Mouse (Mus musculus): ENCODE data around the gene Fyn. TPM values are rescaled to one million over a fixed set of nuclear protein-coding genes. Genes with fewer than 3 reads are reported as not detected.

Gene Fyn
- polyA plus RNA-seq, 1 experiment from 2014 or later, result 21.4 TPM

DNA sequence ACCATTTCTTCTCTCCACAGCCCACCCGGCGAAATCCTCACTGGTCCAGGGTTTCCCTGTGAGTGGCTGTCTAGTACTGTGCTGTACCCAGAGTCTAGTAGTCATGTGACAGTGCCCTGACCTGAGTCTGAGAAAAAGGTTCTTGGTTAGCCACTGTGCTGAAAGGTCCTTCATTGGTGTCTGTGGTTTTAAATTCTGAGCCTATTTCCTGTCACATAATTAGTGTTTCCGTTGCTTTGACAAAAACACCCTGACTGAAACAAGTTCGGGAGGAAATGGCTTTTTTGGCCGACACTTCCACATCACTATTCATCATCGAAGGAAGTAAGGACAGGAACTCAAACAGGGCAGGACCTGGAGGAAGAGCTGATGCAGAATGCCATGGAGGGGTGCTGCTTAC, 33.8 kb downstream of the Fyn start:
- H3K9me3 ChIP-seq, result no peaks in the 10 kb centered on the region
- no peak for ATAC-seq (ENCODE audit: borderline replicate concordance, extremely low read depth, low FRiP score, low TSS enrichment)
- WGBS, result 52% methylated on average over 6 of the region's 6 CpGs
- H3K4me3 ChIP-seq, result no peak overlapping the region
- H3K9ac ChIP-seq, result no peak overlapping the region
- H3K27ac ChIP-seq, result no peak overlapping the region
- no peaks in the 10 kb centered on the region for H3K36me3 ChIP-seq
- H3K4me1 ChIP-seq, result peaks cover 13% of the 10 kb centered on the region
- no peak overlapping the region for H3K4me2 ChIP-seq
- no peaks in the 10 kb centered on the region for H3K27me3 ChIP-seq

- ATAC-seq (ENCODE audit: borderline replicate concordance, extremely low read depth, low FRiP score, low TSS enrichment), result no peak
- H3K27me3 ChIP-seq, result no peaks in the 10 kb centered on the region
- 73% methylated on average over 6 of the region's 6 CpGs for WGBS
Observed at GRCm38 (mm10) chr10:39403706-39404105, 35.1 kb downstream of the Fyn start.

GRCm38 (mm10) chr10:39404175-39404574, 35.5 kb downstream of the Fyn start:
- H3K9ac ChIP-seq, result no peak overlapping the region
- peaks cover 13% of the 10 kb centered on the region for H3K4me1 ChIP-seq
- H3K36me3 ChIP-seq, result no peaks in the 10 kb centered on the region
- H3K4me2 ChIP-seq, result no peak overlapping the region
- H3K27me3 ChIP-seq, result no peaks in the 10 kb centered on the region
- H3K4me3 ChIP-seq, result no peak overlapping the region
- no peak overlapping the region for H3K27ac ChIP-seq
- H3K9me3 ChIP-seq, result no peaks in the 10 kb centered on the region
- 84% methylated on average over 4 of the region's 4 CpGs for WGBS
- no peak for ATAC-seq (ENCODE audit: borderline replicate concordance, extremely low read depth, low FRiP score, low TSS enrichment)

More at GRCm38 (mm10) chr10:39403706-39404105, 35.1 kb downstream of the Fyn start:
- no peak overlapping the region for H3K9ac ChIP-seq
- H3K4me3 ChIP-seq, result no peak overlapping the region
- H3K9me3 ChIP-seq, result no peaks in the 10 kb centered on the region
- no peak overlapping the region for H3K4me2 ChIP-seq
- H3K36me3 ChIP-seq, result no peaks in the 10 kb centered on the region
- H3K4me1 ChIP-seq, result peaks cover 13% of the 10 kb centered on the region
- H3K27ac ChIP-seq, result no peak overlapping the region

DNA sequence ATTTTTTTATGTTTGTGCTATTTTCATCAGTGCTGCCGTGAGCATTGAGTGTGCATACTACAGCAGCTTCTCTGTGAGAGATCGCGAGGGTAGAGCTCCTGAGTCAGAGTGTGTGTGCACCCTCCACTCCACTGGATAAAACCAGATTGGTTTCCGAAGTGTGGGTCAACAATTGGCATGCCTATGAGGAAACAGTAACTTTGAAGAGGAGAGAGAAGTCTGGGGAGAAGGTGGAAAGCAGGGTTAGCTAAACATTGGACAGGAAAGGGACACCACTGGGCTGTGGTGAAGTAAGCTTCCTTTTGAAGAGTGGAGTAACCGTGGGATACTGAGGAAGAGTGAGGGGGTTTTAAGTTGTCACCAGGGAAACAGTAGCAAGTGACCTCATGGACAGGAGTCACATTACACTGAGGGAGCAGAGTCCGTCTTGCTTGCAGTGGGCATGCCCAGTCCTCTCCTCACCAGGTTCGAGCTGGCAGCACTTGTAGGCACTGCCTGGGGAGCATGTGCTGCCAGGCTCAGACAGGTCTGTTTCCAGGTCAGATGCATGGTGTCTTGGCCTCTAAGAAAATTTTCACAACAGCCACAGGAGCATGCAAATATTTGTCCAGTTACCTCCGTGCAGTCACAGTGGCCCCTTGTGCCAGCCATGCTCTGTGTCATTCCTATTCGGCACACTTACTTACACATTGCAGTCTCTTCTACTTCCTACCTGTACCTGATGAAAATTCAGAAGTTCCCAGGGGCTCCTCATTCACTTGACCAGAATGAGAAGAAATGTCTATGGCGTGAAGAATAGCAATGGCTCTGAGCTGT, 37.5 kb downstream of the Fyn start:
- WGBS, result 47% methylated on average over 10 of the region's 10 CpGs
- ATAC-seq (ENCODE audit: borderline replicate concordance, extremely low read depth, low FRiP score, low TSS enrichment), result peak; percentile 60; the same call in 1 of the 2 replicates
- peaks cover 19% of the 10 kb centered on the region for H3K4me1 ChIP-seq

GRCm38 (mm10) chr10:39406798-39407189, 38.1 kb downstream of the Fyn start:
- Histone ChIP-seq H3K27me3 (no peaks in the 10 kb centered on the region), H3K9me3 (no peaks in the 10 kb centered on the region), H3K4me3 (no peak overlapping the region), H3K9ac (no peak overlapping the region), H3K36me3 (no peaks in the 10 kb centered on the region), H3K4me2 (no peak overlapping the region), H3K27ac (no peak overlapping the region), H3K4me1 (peaks cover 19% of the 10 kb centered on the region)
- WGBS, result 42% methylated on average over 7 of the region's 7 CpGs
- ATAC-seq (ENCODE audit: borderline replicate concordance, extremely low read depth, low FRiP score, low TSS enrichment), result no peak

More for the DNA sequence above, 37.5 kb downstream of the Fyn start:
- no peaks in the 10 kb centered on the region for H3K27me3 ChIP-seq
- no peaks in the 10 kb centered on the region for H3K9me3 ChIP-seq
- H3K27ac ChIP-seq, result no peak overlapping the region
- no peak overlapping the region for H3K4me3 ChIP-seq
- no peak overlapping the region for H3K4me2 ChIP-seq
- H3K9ac ChIP-seq, result no peak overlapping the region
- no peaks in the 10 kb centered on the region for H3K36me3 ChIP-seq

GRCm38 (mm10) chr10:39407553-39407952, 38.9 kb downstream of the Fyn start:
- no peak overlapping the region for H3K4me3 ChIP-seq
- no peaks in the 10 kb centered on the region for H3K27me3 ChIP-seq
- H3K9ac ChIP-seq, result no peak overlapping the region
- no peak overlapping the region for H3K27ac ChIP-seq
- ATAC-seq (ENCODE audit: borderline replicate concordance, extremely low read depth, low FRiP score, low TSS enrichment), result no peak
- H3K9me3 ChIP-seq, result no peaks in the 10 kb centered on the region
- no peaks in the 10 kb centered on the region for H3K36me3 ChIP-seq
- no peak overlapping the region for H3K4me2 ChIP-seq
- 84% methylated on average over 2 of the region's 2 CpGs for WGBS
- H3K4me1 ChIP-seq, result peaks cover 24% of the 10 kb centered on the region

GRCm38 (mm10) chr10:39409602-39410001, 40.9 kb downstream of the Fyn start:
- peaks cover 41% of the 10 kb centered on the region for H3K4me1 ChIP-seq
- no peaks in the 10 kb centered on the region for H3K27me3 ChIP-seq
- H3K4me3 ChIP-seq, result no peak overlapping the region
- WGBS, result 58% methylated on average over 7 of the region's 7 CpGs
- H3K4me2 ChIP-seq, result no peak overlapping the region
- no peaks in the 10 kb centered on the region for H3K9me3 ChIP-seq
- H3K36me3 ChIP-seq, result no peaks in the 10 kb centered on the region
- no peak for ATAC-seq (ENCODE audit: borderline replicate concordance, extremely low read depth, low FRiP score, low TSS enrichment)
- H3K9ac ChIP-seq, result no peak overlapping the region
- no peak overlapping the region for H3K27ac ChIP-seq

GRCm38 (mm10) chr10:39410151-39410649, 41.5 kb downstream of the Fyn start:
- Histone ChIP-seq H3K36me3 (no peaks in the 10 kb centered on the region), H3K27ac (no peak overlapping the region), H3K4me2 (no peak overlapping the region), H3K9me3 (no peaks in the 10 kb centered on the region), H3K4me3 (no peak overlapping the region), H3K9ac (no peak overlapping the region), H3K27me3 (no peaks in the 10 kb centered on the region), H3K4me1 (peaks cover 43% of the 10 kb centered on the region)
- peak; percentile 21; the same call in 1 of the 2 replicates for ATAC-seq (ENCODE audit: borderline replicate concordance, extremely low read depth, low FRiP score, low TSS enrichment)
- 55% methylated on average over 6 of the region's 6 CpGs for WGBS

DNA sequence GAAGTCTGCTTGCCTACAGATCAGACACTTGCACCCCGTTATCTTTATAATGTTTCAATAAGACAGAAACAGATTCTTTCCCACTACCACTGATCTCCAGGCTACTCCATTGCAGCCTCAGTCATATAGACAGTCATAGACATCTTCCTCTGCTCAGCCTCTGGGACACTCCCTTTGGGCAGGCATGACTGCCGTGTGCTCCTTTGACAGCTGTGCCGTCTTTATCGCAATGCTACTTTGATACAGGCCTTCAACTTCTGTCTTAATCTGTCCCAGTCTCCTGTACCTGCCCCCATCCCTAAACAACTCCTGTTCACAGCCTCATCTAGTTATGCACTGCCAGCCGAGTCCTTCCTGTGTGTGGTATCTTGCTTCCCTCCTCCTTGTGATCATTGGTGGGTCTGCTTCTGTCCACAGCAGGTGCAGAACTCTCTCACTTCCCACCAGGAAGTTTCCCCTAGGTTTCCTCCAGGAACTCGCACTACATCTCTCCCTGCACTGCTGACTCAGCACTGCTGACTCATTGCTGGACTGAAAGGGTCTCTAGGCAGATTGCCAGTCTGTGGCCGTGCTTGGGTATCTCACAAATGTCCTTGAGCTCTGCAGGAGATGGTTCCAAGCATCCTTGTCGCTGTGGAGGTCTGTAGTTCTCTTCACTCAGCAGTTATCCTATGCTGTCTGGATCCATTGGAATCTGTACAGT, 43.4 kb downstream of the Fyn start:
- H3K27me3 ChIP-seq, result no peaks in the 10 kb centered on the region
- peaks cover 35% of the 10 kb centered on the region for H3K4me1 ChIP-seq
- no peaks in the 10 kb centered on the region for H3K36me3 ChIP-seq
- no peak overlapping the region for H3K9ac ChIP-seq
- no peak for ATAC-seq (ENCODE audit: borderline replicate concordance, extremely low read depth, low FRiP score, low TSS enrichment)
- 60% methylated on average over 8 of the region's 8 CpGs for WGBS
- H3K9me3 ChIP-seq, result no peaks in the 10 kb centered on the region
- no peak overlapping the region for H3K4me3 ChIP-seq
- H3K4me2 ChIP-seq, result no peak overlapping the region
- no peak overlapping the region for H3K27ac ChIP-seq

GRCm38 (mm10) chr10:39412826-39413620, 44.4 kb downstream of the Fyn start:
- Histone ChIP-seq H3K4me3 (no peak overlapping the region), H3K9me3 (no peaks in the 10 kb centered on the region), H3K4me1 (peaks cover 43% of the 10 kb centered on the region), H3K27ac (no peak overlapping the region), H3K4me2 (no peak overlapping the region), H3K36me3 (no peaks in the 10 kb centered on the region), H3K27me3 (no peaks in the 10 kb centered on the region), H3K9ac (no peak overlapping the region)
- WGBS, result 51% methylated on average over 18 of the region's 18 CpGs
- ATAC-seq (ENCODE audit: borderline replicate concordance, extremely low read depth, low FRiP score, low TSS enrichment), result no peak

DNA sequence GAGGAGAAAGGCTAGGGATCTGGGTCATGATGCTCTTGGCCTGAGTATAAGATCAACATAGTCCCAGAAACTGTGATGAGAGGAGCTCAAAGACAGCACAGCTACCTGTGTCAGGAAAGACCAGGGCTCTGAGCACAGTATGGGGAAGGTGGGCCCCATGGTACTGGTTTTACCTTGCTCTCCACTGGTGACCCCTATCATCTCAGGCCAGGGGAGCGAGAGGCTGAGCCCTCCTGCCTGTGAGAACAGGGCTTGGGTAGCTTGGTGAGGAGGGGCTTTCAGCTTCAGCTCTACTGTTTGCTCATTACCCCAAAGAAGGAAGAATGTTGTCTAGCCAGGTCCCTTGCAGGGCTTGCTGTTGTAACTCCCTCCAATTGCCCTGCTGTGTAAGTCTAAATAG, 45.4 kb downstream of the Fyn start:
- H3K36me3 ChIP-seq, result no peaks in the 10 kb centered on the region
- no peaks in the 10 kb centered on the region for H3K27me3 ChIP-seq
- no peak for ATAC-seq (ENCODE audit: borderline replicate concordance, extremely low read depth, low FRiP score, low TSS enrichment)
- 93% methylated on average over 1 of the region's 1 CpGs for WGBS
- H3K27ac ChIP-seq, result no peak overlapping the region
- no peaks in the 10 kb centered on the region for H3K9me3 ChIP-seq
- H3K9ac ChIP-seq, result no peak overlapping the region
- no peak overlapping the region for H3K4me3 ChIP-seq
- H3K4me2 ChIP-seq, result no peak overlapping the region
- H3K4me1 ChIP-seq, result peaks cover 48% of the 10 kb centered on the region
